Mouse (Mus musculus) neural tube, embryonic 14.5 days (tissue): ENCODE data around the gene Taf11. TPM values are rescaled to one million over a fixed set of nuclear protein-coding genes. Genes with fewer than 3 reads are reported as not detected.

Source experiments
- ATAC-seq: fragments of 200-750 bp; cut with Nextera tagmentation; 2 replicates; pipeline ENCODE4 v1.8.0; 2017; ENCODE audit warnings: low read depth, mild to moderate bottlenecking, moderate TSS enrichment, moderate library complexity
- H3K27ac ChIP-seq: fragments of 300-500 bp; sonication (generic); 2 replicates; pipeline ENCODE4 v1.5.1; 2014; ENCODE audit warnings: low read depth, mild to moderate bottlenecking, control low read depth, low read length, moderate library complexity, mixed read lengths
- H3K27me3 ChIP-seq: fragments of 300-500 bp; sonication (generic); 2 replicates; pipeline ENCODE4 v1.6.1; 2014; ENCODE audit warnings: low read length; ENCODE audit not compliant: control insufficient read depth, insufficient read depth
- H3K36me3 ChIP-seq: fragments of 300-500 bp; sonication (generic); 2 replicates; pipeline ENCODE4 v1.6.1; 2014; ENCODE audit warnings: low read length, mixed read lengths; ENCODE audit not compliant: control insufficient read depth, insufficient read depth
- H3K4me1 ChIP-seq: fragments of 300-500 bp; sonication (generic); 2 replicates; pipeline ENCODE4 v1.6.1; 2014; ENCODE audit warnings: low read length; ENCODE audit not compliant: control insufficient read depth, insufficient read depth
- H3K4me2 ChIP-seq: fragments of 300-500 bp; sonication (generic); 2 replicates; pipeline ENCODE4 v1.6.1; 2014; ENCODE audit warnings: mild to moderate bottlenecking, low read depth, low read length, control low read depth
- H3K4me3 ChIP-seq: fragments of 300-500 bp; sonication (generic); 2 replicates; pipeline ENCODE4 v1.5.1; 2014; ENCODE audit warnings: low read depth, low read length, control low read depth, mixed read lengths
- H3K9ac ChIP-seq: fragments of 300-500 bp; sonication (generic); replicated peaks from 2 replicates; pipeline ENCODE4 v1.6.1; 2014; ENCODE audit warnings: low read depth, mild to moderate bottlenecking, control low read depth, low read length, mixed read lengths
- H3K9me3 ChIP-seq: fragments of 300-500 bp; sonication (generic); 2 replicates; pipeline ENCODE4 v1.6.1; 2016; ENCODE audit warnings: low read length; ENCODE audit not compliant: control insufficient read depth
- WGBS: fragments of 180-500 bp; shearing (Covaris S2); extraction: QIAGEN DNeasy Blood & Tissue Kit; methylation state at CpG from one replicate; pipeline ENCODE4 v1.1.7; 2014; 5-methylcytosine and 5-hydroxymethylcytosine counted together
- polyA plus RNA-seq: library from polyadenylated mRNA; unstranded; fragments of >200 nt; fragmentation: Nextera tagmentation; extraction: Ambion mirVana; gene quantifications from 2 replicates; pipeline ENCODE4 v1.2.1, GENCODE M21; 2014

The Taf11 gene
- polyA plus RNA-seq, 1 experiment from 2014 or later = 56.8 TPM

- H3K9ac ChIP-seq = no peak overlapping the region
- H3K4me3 ChIP-seq = no peak overlapping the region
- 89% methylated on average over 2 of the region's 2 CpGs for WGBS
- H3K36me3 ChIP-seq = no peaks in the 10 kb centered on the region
- ATAC-seq = no peak
- no peak overlapping the region for H3K27ac ChIP-seq
- no peaks in the 10 kb centered on the region for H3K27me3 ChIP-seq
- H3K9me3 ChIP-seq = no peaks in the 10 kb centered on the region
- peaks cover 21% of the 10 kb centered on the region; the same call in 1 of the 2 replicates for H3K4me1 ChIP-seq
- H3K4me2 ChIP-seq = no peak overlapping the region
Measured at GRCm38 (mm10) chr17:27941698-27942097, 32.1 kb upstream of the Taf11 start.

- WGBS = 77% methylated on average over 5 of the region's 5 CpGs
Measured at GRCm38 (mm10) chr17:27941178-27941577, 31.5 kb upstream of the Taf11 start.

GRCm38 (mm10) chr17:27940352-27940751, 30.7 kb upstream of the Taf11 start:
- Histone ChIP-seq H3K36me3 (no peaks in the 10 kb centered on the region), H3K27ac (no peak overlapping the region), H3K4me2 (no peak overlapping the region), H3K4me3 (no peak overlapping the region), H3K9me3 (no peaks in the 10 kb centered on the region), H3K9ac (no peak overlapping the region), H3K27me3 (no peaks in the 10 kb centered on the region), H3K4me1 (0 out of 2 replicates have a peak, but pooled peaks cover 9% of the 10 kb centered on the region)
- 29% methylated on average over 4 of the region's 4 CpGs for WGBS
- no peak for ATAC-seq

More at GRCm38 (mm10) chr17:27941178-27941577, 31.5 kb upstream of the Taf11 start:
- ATAC-seq = no peak
- Histone ChIP-seq H3K27me3 (no peaks in the 10 kb centered on the region), H3K9me3 (no peaks in the 10 kb centered on the region), H3K27ac (no peak overlapping the region), H3K4me1 (peaks cover 17% of the 10 kb centered on the region; the same call in 1 of the 2 replicates), H3K9ac (no peak overlapping the region), H3K36me3 (no peaks in the 10 kb centered on the region), H3K4me3 (no peak overlapping the region), H3K4me2 (no peak overlapping the region)

- ATAC-seq = no peak
- Histone ChIP-seq H3K27ac (no peak overlapping the region), H3K9me3 (no peaks in the 10 kb centered on the region), H3K4me2 (no peak overlapping the region), H3K9ac (no peak overlapping the region), H3K36me3 (no peaks in the 10 kb centered on the region), H3K4me3 (no peak overlapping the region), H3K27me3 (no peaks in the 10 kb centered on the region), H3K4me1 (0 out of 2 replicates have a peak, but pooled peaks cover 5% of the 10 kb centered on the region)
- WGBS = 73% methylated on average over 5 of the region's 5 CpGs
Measured at GRCm38 (mm10) chr17:27939028-27939427, 29.4 kb upstream of the Taf11 start.

GRCm38 (mm10) chr17:27938121-27938754, 28.6 kb upstream of the Taf11 start:
- H3K4me3 ChIP-seq = no peak overlapping the region
- no peak overlapping the region for H3K4me2 ChIP-seq
- no peak overlapping the region for H3K27ac ChIP-seq
- H3K9me3 ChIP-seq = no peaks in the 10 kb centered on the region
- WGBS = 81% methylated on average over 12 of the region's 12 CpGs
- no peaks in the 10 kb centered on the region for H3K36me3 ChIP-seq
- H3K9ac ChIP-seq = no peak overlapping the region
- no peak for ATAC-seq
- H3K4me1 ChIP-seq = 0 out of 2 replicates have a peak, but pooled peaks cover 5% of the 10 kb centered on the region
- H3K27me3 ChIP-seq = no peaks in the 10 kb centered on the region

GRCm38 (mm10) chr17:27937054-27937615, 27.5 kb upstream of the Taf11 start:
- 0 out of 2 replicates have a peak, but pooled peaks cover 5% of the 10 kb centered on the region for H3K4me1 ChIP-seq
- H3K27ac ChIP-seq = no peak overlapping the region
- ATAC-seq = no peak
- H3K9ac ChIP-seq = no peak overlapping the region
- no peaks in the 10 kb centered on the region for H3K27me3 ChIP-seq
- H3K9me3 ChIP-seq = no peaks in the 10 kb centered on the region
- no peak overlapping the region for H3K4me2 ChIP-seq
- no peak overlapping the region for H3K4me3 ChIP-seq
- no peaks in the 10 kb centered on the region for H3K36me3 ChIP-seq
- WGBS = 82% methylated on average over 4 of the region's 4 CpGs

- no peaks in the 10 kb centered on the region for H3K9me3 ChIP-seq
- H3K27me3 ChIP-seq = no peaks in the 10 kb centered on the region
- no peaks in the 10 kb centered on the region for H3K36me3 ChIP-seq
- no peak overlapping the region for H3K4me3 ChIP-seq
- H3K4me2 ChIP-seq = no peak overlapping the region
- no peak overlapping the region for H3K27ac ChIP-seq
- 0 out of 2 replicates have a peak, but pooled peaks cover 5% of the 10 kb centered on the region for H3K4me1 ChIP-seq
- WGBS = 90% methylated on average over 3 of the region's 3 CpGs
- H3K9ac ChIP-seq = no peak overlapping the region
- ATAC-seq = no peak
Measured at GRCm38 (mm10) chr17:27935091-27935490, 25.4 kb upstream of the Taf11 start.

GRCm38 (mm10) chr17:27934136-27934910, 24.7 kb upstream of the Taf11 start:
- Histone ChIP-seq H3K4me3 (no peak overlapping the region), H3K27me3 (no peaks in the 10 kb centered on the region), H3K36me3 (no peaks in the 10 kb centered on the region), H3K4me2 (no peak overlapping the region), H3K9ac (no peak overlapping the region), H3K4me1 (0 out of 2 replicates have a peak, but pooled peaks cover 5% of the 10 kb centered on the region), H3K9me3 (no peaks in the 10 kb centered on the region), H3K27ac (no peak overlapping the region)
- WGBS = 93% methylated on average over 10 of the region's 10 CpGs
- no peak for ATAC-seq

GRCm38 (mm10) chr17:27931826-27932225, 22.2 kb upstream of the Taf11 start:
- no peak overlapping the region for H3K4me2 ChIP-seq
- 0 out of 2 replicates have a peak, but pooled peaks cover 2% of the 10 kb centered on the region for H3K4me1 ChIP-seq
- H3K9me3 ChIP-seq = no peaks in the 10 kb centered on the region
- H3K9ac ChIP-seq = no peak overlapping the region
- H3K27ac ChIP-seq = no peak overlapping the region
- no peaks in the 10 kb centered on the region for H3K27me3 ChIP-seq
- ATAC-seq = no peak
- WGBS = 85% methylated on average over 4 of the region's 4 CpGs
- H3K36me3 ChIP-seq = no peaks in the 10 kb centered on the region
- H3K4me3 ChIP-seq = no peak overlapping the region
